Mouse (Mus musculus): ENCODE data around the gene Olfr912. TPM values are rescaled to one million over a fixed set of nuclear protein-coding genes. Genes with fewer than 3 reads are reported as not detected.

Gene Olfr912
- polyA plus RNA-seq (2014; fragmentation: Nextera tagmentation; extraction: Ambion mirVana), result not detected in 2 replicates

DNA sequence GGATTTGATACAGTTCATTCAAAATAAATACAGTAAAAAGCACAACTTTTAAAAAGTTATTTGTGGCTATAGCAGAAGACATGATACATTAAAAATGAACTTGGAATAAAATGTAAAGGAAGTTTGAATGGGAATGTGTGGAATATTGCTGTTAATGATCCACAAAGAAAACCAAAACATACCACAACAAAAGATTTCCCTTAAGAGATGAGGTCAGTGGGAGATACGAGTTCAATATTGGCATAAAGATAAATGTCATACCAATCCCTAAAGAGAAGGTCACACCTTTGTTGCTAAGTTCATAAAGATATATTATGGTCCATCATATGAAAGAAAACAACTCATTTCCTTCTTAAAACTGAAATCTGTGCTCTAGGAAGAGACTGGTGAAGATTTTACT is at the start of gene Olfr912:
TSS of gene Olfr912 (plus strand) at position 301 of the 400 bp plus-strand sequence.
- ATAC-seq (ENCODE audit: insufficient read depth), result no peak
- no peak within 1 kb of the TSS for H3K4me2 ChIP-seq
- H3K9ac ChIP-seq, result no peak within 1 kb of the TSS
- DNase-seq, result no peak
- H3K27ac ChIP-seq (ENCODE audit: low read depth), result no peak within 1 kb of the TSS
- H3K4me3 ChIP-seq (ENCODE audit: low read depth, low read length), result no peak within 1 kb of the TSS
- 61% methylated on average over 1 of the region's 1 CpGs for WGBS
- H3K9me3 ChIP-seq (ENCODE audit: low read depth, low read length), result no peaks in the 10 kb centered on the region
- no peaks in the 10 kb centered on the region for H3K4me1 ChIP-seq (ENCODE audit: insufficient read depth)
- no peak for TF ChIP-seq CTCF (IDR thresholded peaks at IDR 0.05; ENCODE audit: low read depth)
- H3K36me3 ChIP-seq (ENCODE audit: insufficient read depth), result no peaks in the 10 kb centered on the region
- no peaks in the 10 kb centered on the region for H3K27me3 ChIP-seq (ENCODE audit: insufficient read depth, low read length)

DNA sequence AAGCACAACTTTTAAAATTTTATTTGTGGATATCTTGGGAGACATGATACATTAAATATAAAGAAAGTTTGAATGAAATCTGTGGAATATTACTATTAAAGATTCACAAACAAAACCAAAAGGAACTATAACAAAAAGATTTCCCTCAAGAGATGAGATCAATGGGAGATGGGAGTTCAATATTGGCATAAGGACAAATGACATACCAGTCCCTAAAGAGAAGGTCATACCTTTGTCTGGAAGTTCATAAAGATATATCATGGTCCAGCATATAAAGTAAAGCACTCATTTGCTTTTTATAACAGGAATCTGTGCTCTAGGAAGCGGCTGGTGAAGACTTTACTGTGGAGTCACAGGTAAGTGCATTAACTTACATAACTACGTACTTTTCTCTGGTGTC is 42.4 kb upstream of the Olfr912 start, which contains the start of gene Olfr910:
TSS of gene Olfr910 (plus strand) at position 301 of the 400 bp plus-strand sequence.
- Histone ChIP-seq H3K4me2 (no peak within 1 kb of the TSS), H3K36me3 (ENCODE audit: insufficient read depth) (no peaks in the 10 kb centered on the region), H3K9ac (no peak within 1 kb of the TSS), H3K27me3 (ENCODE audit: insufficient read depth, low read length) (no peaks in the 10 kb centered on the region), H3K27ac (ENCODE audit: low read depth) (no peak within 1 kb of the TSS), H3K4me3 (ENCODE audit: low read depth, low read length) (no peak within 1 kb of the TSS), H3K9me3 (ENCODE audit: low read depth, low read length) (no peaks in the 10 kb centered on the region), H3K4me1 (ENCODE audit: insufficient read depth) (no peaks in the 10 kb centered on the region)
- no peak for TF ChIP-seq CTCF (IDR thresholded peaks at IDR 0.05; ENCODE audit: low read depth)
- DNase-seq, result no peak
- WGBS, result 79% methylated on average over 2 of the region's 2 CpGs
- no peak for ATAC-seq (ENCODE audit: insufficient read depth)

DNA sequence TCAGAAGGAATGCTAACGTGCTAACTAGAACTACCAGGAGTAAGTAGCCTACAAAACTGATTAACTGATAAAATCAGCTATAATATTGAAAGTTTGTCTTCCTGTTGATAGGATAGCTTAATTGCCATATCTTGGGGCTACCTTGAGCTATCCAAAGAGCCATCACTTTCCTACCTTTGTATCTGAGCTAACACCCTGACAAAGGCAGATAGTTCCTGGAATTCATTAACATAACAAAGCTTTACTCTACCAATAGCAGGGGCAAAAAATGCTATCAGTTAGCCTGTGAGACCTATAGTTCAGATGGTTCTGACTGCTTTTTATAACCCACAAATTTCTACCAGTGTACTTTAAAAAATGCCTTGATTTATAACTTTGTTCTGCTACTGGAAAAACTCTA is 11.1 kb downstream of the Olfr912 start:
- WGBS, result 22% methylated on average over 1 of the region's 1 CpGs
- no peaks in the 10 kb centered on the region for H3K4me1 ChIP-seq (ENCODE audit: insufficient read depth)
- no peak overlapping the region for H3K4me2 ChIP-seq
- no peaks in the 10 kb centered on the region for H3K27me3 ChIP-seq (ENCODE audit: insufficient read depth, low read length)
- no peak overlapping the region for H3K27ac ChIP-seq (ENCODE audit: low read depth)
- DNase-seq, result no peak
- H3K9me3 ChIP-seq (ENCODE audit: low read depth, low read length), result no peaks in the 10 kb centered on the region
- H3K36me3 ChIP-seq (ENCODE audit: insufficient read depth), result no peaks in the 10 kb centered on the region
- no peak overlapping the region for H3K9ac ChIP-seq
- ATAC-seq (ENCODE audit: insufficient read depth), result no peak
- no peak overlapping the region for H3K4me3 ChIP-seq (ENCODE audit: low read depth, low read length)
- no peak for TF ChIP-seq CTCF (IDR thresholded peaks at IDR 0.05; ENCODE audit: low read depth)

DNA sequence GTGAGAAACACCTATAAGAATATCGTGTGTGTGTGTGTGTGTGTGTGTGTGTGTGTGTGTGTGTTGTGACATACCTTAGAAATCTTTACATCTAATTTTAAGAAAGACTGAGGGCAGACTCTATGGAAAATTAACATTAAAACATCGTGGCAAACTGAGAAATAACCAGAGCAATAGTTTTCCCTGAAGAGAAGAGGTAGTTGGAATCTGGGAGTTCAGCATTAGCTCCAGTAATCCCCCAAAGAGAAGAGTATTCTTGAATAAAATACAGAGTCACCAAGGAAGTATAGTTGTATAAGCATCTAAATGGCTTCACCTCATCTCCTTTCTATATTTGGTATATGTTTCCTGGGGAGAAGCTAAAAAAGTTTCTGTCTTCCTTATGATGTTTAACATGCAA is 12.5 kb downstream of the Olfr912 start, which contains the start of gene Olfr913:
TSS of gene Olfr913 (plus strand) at position 301 of the 400 bp plus-strand sequence.
- Histone ChIP-seq H3K27ac (ENCODE audit: low read depth) (no peak within 1 kb of the TSS), H3K4me3 (ENCODE audit: low read depth, low read length) (no peak within 1 kb of the TSS), H3K36me3 (ENCODE audit: insufficient read depth) (no peaks in the 10 kb centered on the region), H3K4me1 (ENCODE audit: insufficient read depth) (no peaks in the 10 kb centered on the region), H3K9me3 (ENCODE audit: low read depth, low read length) (no peaks in the 10 kb centered on the region), H3K9ac (no peak within 1 kb of the TSS), H3K27me3 (ENCODE audit: insufficient read depth, low read length) (no peaks in the 10 kb centered on the region), H3K4me2 (no peak within 1 kb of the TSS)
- DNase-seq (no peak), ATAC-seq (ENCODE audit: insufficient read depth) (no peak)
- WGBS, result 44% methylated on average over 2 of the region's 2 CpGs
- TF ChIP-seq CTCF (IDR thresholded peaks at IDR 0.05; ENCODE audit: low read depth), result no peak

GRCm38 (mm10) chr9:38604802-38605201 is 24.8 kb downstream of the Olfr912 start, which contains the start of gene Olfr914:
Gene Olfr914 (plus strand): TSS chr9:38605102.
- Histone ChIP-seq H3K27ac (ENCODE audit: low read depth) (no peak within 1 kb of the TSS), H3K4me2 (no peak within 1 kb of the TSS), H3K9me3 (ENCODE audit: low read depth, low read length) (no peaks in the 10 kb centered on the region), H3K4me3 (ENCODE audit: low read depth, low read length) (no peak within 1 kb of the TSS), H3K36me3 (ENCODE audit: insufficient read depth) (no peaks in the 10 kb centered on the region), H3K27me3 (ENCODE audit: insufficient read depth, low read length) (no peaks in the 10 kb centered on the region), H3K4me1 (ENCODE audit: insufficient read depth) (no peaks in the 10 kb centered on the region), H3K9ac (no peak within 1 kb of the TSS)
- whole genome bisulfite sequencing, result 66% methylated on average over 2 of the region's 2 CpGs
- DNase-seq (no peak), ATAC-seq (ENCODE audit: insufficient read depth) (no peak)
- TF ChIP-seq CTCF (IDR thresholded peaks at IDR 0.05; ENCODE audit: low read depth), result no peak

DNA sequence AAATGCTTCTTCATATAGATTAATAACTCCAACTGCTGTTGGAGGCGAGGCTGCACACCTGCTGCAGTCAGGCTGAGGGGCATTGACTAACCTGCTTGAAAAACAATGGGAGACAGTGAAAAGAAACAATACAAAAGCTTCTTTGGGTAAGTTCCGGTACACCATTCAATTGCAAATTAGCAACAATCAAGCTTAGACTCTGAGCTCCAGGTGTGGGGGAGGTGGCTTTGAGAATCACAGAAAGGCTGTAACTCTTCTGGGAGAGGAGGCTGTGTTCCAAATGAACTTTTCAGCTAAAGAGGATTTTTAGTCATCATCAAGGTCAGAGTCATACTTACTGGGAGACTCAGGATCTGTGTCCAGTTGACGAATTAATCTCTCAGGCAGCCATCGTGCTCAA is 52.4 kb downstream of the Olfr912 start:
- H3K4me1 ChIP-seq (ENCODE audit: insufficient read depth), result no peaks in the 10 kb centered on the region
- H3K27me3 ChIP-seq (ENCODE audit: insufficient read depth, low read length), result no peaks in the 10 kb centered on the region
- H3K4me2 ChIP-seq, result no peak overlapping the region
- no peak for DNase-seq
- 79% methylated on average over 4 of the region's 4 CpGs for WGBS
- no peaks in the 10 kb centered on the region for H3K9me3 ChIP-seq (ENCODE audit: low read depth, low read length)
- no peak overlapping the region for H3K9ac ChIP-seq
- no peak for ATAC-seq (ENCODE audit: insufficient read depth)
- H3K36me3 ChIP-seq (ENCODE audit: insufficient read depth), result no peaks in the 10 kb centered on the region
- no peak overlapping the region for H3K4me3 ChIP-seq (ENCODE audit: low read depth, low read length)
- no peak for TF ChIP-seq CTCF (IDR thresholded peaks at IDR 0.05; ENCODE audit: low read depth)
- H3K27ac ChIP-seq (ENCODE audit: low read depth), result no peak overlapping the region

Other genes with a start within 250 kb of the Olfr912 start
- gene Olfr898, start 231.8 kb upstream of the Olfr912 start, polyA plus RNA-seq (2014; fragmentation: Nextera tagmentation; extraction: Ambion mirVana), result not detected in 2 replicates
- gene Olfr250, start 213.3 kb upstream of the Olfr912 start, polyA plus RNA-seq (2014; fragmentation: Nextera tagmentation; extraction: Ambion mirVana), result not detected in 2 replicates
- not detected in 2 replicates for gene Olfr251, start 203.1 kb upstream of the Olfr912 start, polyA plus RNA-seq (2014; fragmentation: Nextera tagmentation; extraction: Ambion mirVana)
- gene Olfr147, start 178.5 kb upstream of the Olfr912 start, polyA plus RNA-seq (2014; fragmentation: Nextera tagmentation; extraction: Ambion mirVana), result not detected in 2 replicates
- gene Olfr901, start 150.7 kb upstream of the Olfr912 start, polyA plus RNA-seq (2014; fragmentation: Nextera tagmentation; extraction: Ambion mirVana), result not detected in 2 replicates
- gene Olfr902, start 132.5 kb upstream of the Olfr912 start, polyA plus RNA-seq (2014; fragmentation: Nextera tagmentation; extraction: Ambion mirVana), result not detected in 2 replicates
- gene Olfr904, start 117.0 kb upstream of the Olfr912 start, polyA plus RNA-seq (2014; fragmentation: Nextera tagmentation; extraction: Ambion mirVana), result not detected in 2 replicates
- not detected in 2 replicates for gene Olfr905, start 109.1 kb upstream of the Olfr912 start, polyA plus RNA-seq (2014; fragmentation: Nextera tagmentation; extraction: Ambion mirVana)
- gene Olfr906, start 93.1 kb upstream of the Olfr912 start, polyA plus RNA-seq (2014; fragmentation: Nextera tagmentation; extraction: Ambion mirVana), result not detected in 2 replicates
- gene Olfr907, start 84.4 kb upstream of the Olfr912 start, polyA plus RNA-seq (2014; fragmentation: Nextera tagmentation; extraction: Ambion mirVana), result not detected in 2 replicates
- gene Olfr911-ps1, start 58.6 kb upstream of the Olfr912 start, polyA plus RNA-seq (2014; fragmentation: Nextera tagmentation; extraction: Ambion mirVana), result not detected in 2 replicates
- not detected in 2 replicates for gene Olfr910, start 42.3 kb upstream of the Olfr912 start, polyA plus RNA-seq (2014; fragmentation: Nextera tagmentation; extraction: Ambion mirVana)
- not detected in 2 replicates for gene Olfr913, start 12.6 kb downstream of the Olfr912 start, polyA plus RNA-seq (2014; fragmentation: Nextera tagmentation; extraction: Ambion mirVana)
- gene Olfr914, start 24.9 kb downstream of the Olfr912 start, polyA plus RNA-seq (2014; fragmentation: Nextera tagmentation; extraction: Ambion mirVana), result not detected in 2 replicates
- not detected in 2 replicates for gene Olfr916, start 79.7 kb downstream of the Olfr912 start, polyA plus RNA-seq (2014; fragmentation: Nextera tagmentation; extraction: Ambion mirVana)
- not detected in 2 replicates for gene Olfr917, start 85.7 kb downstream of the Olfr912 start, polyA plus RNA-seq (2014; fragmentation: Nextera tagmentation; extraction: Ambion mirVana)
- not detected in 2 replicates for gene Olfr918, start 94.4 kb downstream of the Olfr912 start, polyA plus RNA-seq (2014; fragmentation: Nextera tagmentation; extraction: Ambion mirVana)
- not detected in 2 replicates for gene Olfr919, start 123.5 kb downstream of the Olfr912 start, polyA plus RNA-seq (2014; fragmentation: Nextera tagmentation; extraction: Ambion mirVana)
- 14.7 and 15.8 TPM in 2 replicates for gene Vwa5a, start 138.1 kb downstream of the Olfr912 start, polyA plus RNA-seq (2014; fragmentation: Nextera tagmentation; extraction: Ambion mirVana)
- gene Olfr920, start 172.1 kb downstream of the Olfr912 start, polyA plus RNA-seq (2014; fragmentation: Nextera tagmentation; extraction: Ambion mirVana), result 0.07 TPM in 1 of 2 replicates, not detected in the other
- not detected in 2 replicates for gene Olfr921, start 192.9 kb downstream of the Olfr912 start, polyA plus RNA-seq (2014; fragmentation: Nextera tagmentation; extraction: Ambion mirVana)
- not detected in 2 replicates for gene Olfr922, start 234.4 kb downstream of the Olfr912 start, polyA plus RNA-seq (2014; fragmentation: Nextera tagmentation; extraction: Ambion mirVana)
- gene Olfr923, start 246.4 kb downstream of the Olfr912 start, polyA plus RNA-seq (2014; fragmentation: Nextera tagmentation; extraction: Ambion mirVana), result not detected in 2 replicates